Mouse (Mus musculus): Measurements from ENCODE around the gene Commd6.

GRCm38 (mm10) chr14:101656307-101656706, 15.8 kb upstream of the Commd6 start:
- TF ChIP-seq CEBPB (IDR thresholded peaks at IDR 0.05; ENCODE audit: low read depth) (no peak), CTCF (IDR thresholded peaks at IDR 0.05; ENCODE audit: control insufficient read depth, insufficient read depth, insufficient read length) (no peak), FOSL1 (IDR thresholded peaks at IDR 0.05; ENCODE audit: insufficient read depth, low read length, poor library complexity, severe bottlenecking) (no peak)

All from C2C12 (cell line).